Mouse (Mus musculus) liver, embryonic 13.5 days (tissue): ENCODE measurements around the gene Sstr1. TPM values are rescaled to one million over a fixed set of nuclear protein-coding genes. Genes with fewer than 3 reads are reported as not detected.

ENCODE experiments used
- ATAC-seq: fragments of 200-750 bp; cut with Nextera tagmentation; 2 replicates; pipeline ENCODE4 v1.8.0; 2017; ENCODE audit warnings: low read depth, mild to moderate bottlenecking, moderate number of reproducible peaks, moderate library complexity
- DNase-seq: peaks from one replicate; pipeline ENCODE4 v3.0.0; 2022
- H3K27ac ChIP-seq: fragments of 300-500 bp; sonication (generic); 2 replicates; pipeline ENCODE4 v1.5.1; 2015; ENCODE audit warnings: moderate library complexity, mild to moderate bottlenecking, inconsistent platforms
- H3K27me3 ChIP-seq: fragments of 300-500 bp; sonication (generic); 2 replicates; pipeline ENCODE4 v1.6.1; 2015; ENCODE audit warnings: mild to moderate bottlenecking, inconsistent platforms
- H3K36me3 ChIP-seq: fragments of 300-500 bp; sonication (generic); 2 replicates; pipeline ENCODE4 v1.6.1; 2015; ENCODE audit warnings: mild to moderate bottlenecking, inconsistent platforms
- H3K4me1 ChIP-seq: fragments of 300-500 bp; sonication (generic); replicated peaks from 2 replicates; pipeline ENCODE4 v1.6.1; 2015; ENCODE audit warnings: inconsistent platforms
- H3K4me2 ChIP-seq: fragments of 300-500 bp; sonication (generic); 2 replicates; pipeline ENCODE4 v1.6.1; 2015; ENCODE audit warnings: inconsistent platforms, mild to moderate bottlenecking, moderate library complexity
- H3K4me3 ChIP-seq: fragments of 300-500 bp; sonication (generic); replicated peaks from 2 replicates; pipeline ENCODE4 v1.5.1; 2015; ENCODE audit warnings: mild to moderate bottlenecking, inconsistent platforms
- H3K9ac ChIP-seq: fragments of 300-500 bp; sonication (generic); 2 replicates; pipeline ENCODE4 v1.6.1; 2015; ENCODE audit warnings: mild to moderate bottlenecking, inconsistent platforms
- H3K9me3 ChIP-seq: fragments of 300-500 bp; sonication (generic); replicated peaks from 2 replicates; pipeline ENCODE4 v1.6.1; 2016; ENCODE audit warnings: inconsistent platforms
- WGBS: fragments of 180-500 bp; shearing (Covaris S2); methylation state at CpG from one replicate; pipeline ENCODE4 v1.1.7; 2015; ENCODE audit not compliant: insufficient replicate concordance; 5-methylcytosine and 5-hydroxymethylcytosine counted together
- polyA plus RNA-seq: library from polyadenylated mRNA; unstranded; fragments of >200 nt; fragmentation: Nextera tagmentation; extraction: Ambion mirVana; gene quantifications from 2 replicates; pipeline ENCODE4 v1.2.1, GENCODE M21; 2015

The Sstr1 gene
- polyA plus RNA-seq, 1 experiment from 2014 or later = not detected

GRCm38 (mm10) chr12:58225644-58226043 lies 14.1 kb downstream of the Sstr1 start:
- no peak overlapping the region for H3K4me3 ChIP-seq
- no peaks in the 10 kb centered on the region for H3K27me3 ChIP-seq
- WGBS = 79% methylated on average over 5 of the region's 5 CpGs
- ATAC-seq = no peak
- H3K9me3 ChIP-seq = no peaks in the 10 kb centered on the region
- no peak overlapping the region for H3K9ac ChIP-seq
- no peaks in the 10 kb centered on the region for H3K4me1 ChIP-seq
- no peak overlapping the region for H3K4me2 ChIP-seq
- H3K36me3 ChIP-seq = no peaks in the 10 kb centered on the region
- H3K27ac ChIP-seq = no peak overlapping the region
- no peak for DNase-seq

GRCm38 (mm10) chr12:58232489-58232888 lies 20.9 kb downstream of the Sstr1 start:
- Histone ChIP-seq H3K4me3 (no peak overlapping the region), H3K36me3 (no peaks in the 10 kb centered on the region), H3K9ac (no peak overlapping the region), H3K9me3 (no peaks in the 10 kb centered on the region), H3K27ac (no peak overlapping the region), H3K4me1 (no peaks in the 10 kb centered on the region), H3K27me3 (no peaks in the 10 kb centered on the region), H3K4me2 (no peak overlapping the region)
- ATAC-seq (no peak), DNase-seq (no peak)
- WGBS = 56% methylated on average over 2 of the region's 2 CpGs

- H3K27ac ChIP-seq = no peak overlapping the region
- 63% methylated on average over 1 of the region's 1 CpGs for WGBS
- no peak overlapping the region for H3K4me3 ChIP-seq
- no peak overlapping the region for H3K4me2 ChIP-seq
- no peaks in the 10 kb centered on the region for H3K4me1 ChIP-seq
- no peaks in the 10 kb centered on the region for H3K36me3 ChIP-seq
- ATAC-seq (no peak), DNase-seq (no peak)
- H3K9me3 ChIP-seq = no peaks in the 10 kb centered on the region
- H3K9ac ChIP-seq = no peak overlapping the region
- H3K27me3 ChIP-seq = no peaks in the 10 kb centered on the region
Measured at GRCm38 (mm10) chr12:58251901-58252300, 40.3 kb downstream of the Sstr1 start.

Other genes starting within 250 kb of the Sstr1 start
- 4.2 and 5.4 TPM in 2 replicates for gene Clec14a, start 57.5 kb downstream of the Sstr1 start, polyA plus RNA-seq